Mouse (Mus musculus) cerebellum, postnatal 36 days (tissue): Measurements from ENCODE around the gene Aass.
"Not testable (repeated sequence)": the region's sequence is repeated elsewhere in the genome, so short reads cannot be mapped to it uniquely, and the experiment has no call there.

ENCODE experiments used
- DNase-seq, 2 experiments: peaks; one replicate each; pipeline ENCODE4 v3.0.0; 2021 to 2022; ENCODE audit warnings: mixed read lengths in 2 of 2

Aass gene

GRCm38 (mm10) chr6:23132573-23133181, at the start of gene Aass:
TSS of gene Aass (minus strand) at chr6:23132986.
- peak; percentile 2 to 4 for DNase-seq

- peak; percentile 36 to 70 for DNase-seq
Observed at GRCm38 (mm10) chr6:23180096-23180495, 47.3 kb upstream of the Aass start.

GRCm38 (mm10) chr6:23163824-23164223, 31.0 kb upstream of the Aass start:
- DNase-seq: not testable (repeated sequence)

GRCm38 (mm10) chr6:23156357-23156756, 23.6 kb upstream of the Aass start:
- not testable (repeated sequence) for DNase-seq

- no peak for DNase-seq
Observed at GRCm38 (mm10) chr6:23153112-23153511, 20.3 kb upstream of the Aass start.

GRCm38 (mm10) chr6:23147221-23147620, 14.4 kb upstream of the Aass start:
- DNase-seq: no peak

GRCm38 (mm10) chr6:23143980-23144379, 11.2 kb upstream of the Aass start:
- DNase-seq: no peak

GRCm38 (mm10) chr6:23131015-23131414, 1.8 kb downstream of the Aass start:
- DNase-seq: no peak

- DNase-seq: no peak
Observed at GRCm38 (mm10) chr6:23129201-23129600, 3.6 kb downstream of the Aass start.

- DNase-seq: no peak
Observed at GRCm38 (mm10) chr6:23126706-23127105, 6.1 kb downstream of the Aass start.

GRCm38 (mm10) chr6:23125831-23126230, 7.0 kb downstream of the Aass start:
- no peak for DNase-seq

- no peak for DNase-seq
Observed at GRCm38 (mm10) chr6:23124823-23125222, 8.0 kb downstream of the Aass start.

GRCm38 (mm10) chr6:23122934-23123333, 9.9 kb downstream of the Aass start:
- no peak for DNase-seq

- no peak for DNase-seq
Observed at GRCm38 (mm10) chr6:23114781-23115180, 18.0 kb downstream of the Aass start.

- no peak for DNase-seq
Observed at GRCm38 (mm10) chr6:23107069-23107468, 25.7 kb downstream of the Aass start.

- no peak for DNase-seq
Observed at GRCm38 (mm10) chr6:23106373-23106772, 26.4 kb downstream of the Aass start.

- DNase-seq: not testable (repeated sequence)
Observed at GRCm38 (mm10) chr6:23090346-23091055, 42.3 kb downstream of the Aass start.

GRCm38 (mm10) chr6:23089292-23089691, 43.5 kb downstream of the Aass start:
- not testable (repeated sequence) for DNase-seq

GRCm38 (mm10) chr6:23084587-23085421, 48.0 kb downstream of the Aass start:
- no peak for DNase-seq

GRCm38 (mm10) chr6:23079991-23080680, 52.6 kb downstream of the Aass start:
- DNase-seq: no peak

- DNase-seq: no peak
Observed at GRCm38 (mm10) chr6:23078273-23078672, 54.5 kb downstream of the Aass start.

- no peak for DNase-seq
Observed at GRCm38 (mm10) chr6:23076060-23076459, 56.7 kb downstream of the Aass start.

GRCm38 (mm10) chr6:23055734-23056133, 77.1 kb downstream of the Aass start:
- DNase-seq: no peak
